Mouse (Mus musculus) fat pad, adult 2 months (tissue): ENCODE measurements at regions not wholly inside any gene's neighbourhood (a gene's known extent, or its start where the extent isn't known, plus 50 kb on each side); places are given as distances from the start of the nearest gene placed in this dataset.

Experiments
- DNase-seq: peaks from one replicate; pipeline ENCODE4 v3.0.0-alpha.2; 2011; ENCODE audit warnings: low read depth, low spot score; ENCODE audit errors: extremely low read depth

GRCm38 (mm10) chr15:62116184-62116583 is 1193.4 kb upstream of the A1bg start:
- no peak for DNase-seq

DNA sequence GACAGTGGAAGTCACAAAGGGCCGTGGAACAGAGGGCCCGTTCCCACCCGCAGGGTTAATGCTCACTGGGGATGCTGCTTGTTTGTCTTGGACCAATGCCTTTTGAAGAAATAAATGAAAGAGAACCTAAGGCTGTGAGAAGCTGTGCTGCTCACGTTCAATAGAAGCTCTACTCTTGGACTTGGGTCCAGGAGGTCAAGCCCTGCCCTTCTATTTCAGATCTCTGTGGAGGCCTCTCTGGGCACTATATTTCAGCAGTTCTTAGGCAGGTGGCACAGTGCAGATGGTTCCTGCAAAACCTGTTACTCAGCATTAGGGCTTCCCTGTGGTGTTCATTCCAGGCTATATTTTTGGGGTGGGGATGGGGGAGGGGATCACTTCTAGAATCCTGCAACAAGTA is 1192.0 kb upstream of the A1bg start:
- no peak for DNase-seq

DNA sequence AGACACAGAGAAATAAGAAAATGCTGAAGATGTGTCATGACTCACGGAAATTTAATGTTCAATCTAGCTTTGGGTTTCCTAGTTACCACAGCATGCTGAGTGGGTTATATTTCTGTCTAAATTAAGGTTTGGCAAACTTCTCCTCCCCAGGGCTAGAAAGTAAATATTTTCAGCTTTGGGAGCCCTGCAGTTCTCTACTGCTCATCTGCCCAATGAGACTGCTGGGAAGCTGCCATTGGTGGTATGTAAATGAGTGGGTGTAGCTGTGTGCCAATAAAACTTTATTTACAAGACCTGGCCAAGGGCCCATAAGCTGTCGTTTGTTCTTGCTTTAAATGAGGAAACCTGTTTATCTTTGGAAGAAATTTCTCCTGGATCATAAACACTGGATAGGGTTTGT is 1189.3 kb upstream of the A1bg start:
- DNase-seq, result no peak

- DNase-seq, result no peak
Observed at GRCm38 (mm10) chr15:62107976-62108375, 1185.2 kb upstream of the A1bg start.

GRCm38 (mm10) chr15:62106518-62106975 is 1183.7 kb upstream of the A1bg start:
- no peak for DNase-seq

DNA sequence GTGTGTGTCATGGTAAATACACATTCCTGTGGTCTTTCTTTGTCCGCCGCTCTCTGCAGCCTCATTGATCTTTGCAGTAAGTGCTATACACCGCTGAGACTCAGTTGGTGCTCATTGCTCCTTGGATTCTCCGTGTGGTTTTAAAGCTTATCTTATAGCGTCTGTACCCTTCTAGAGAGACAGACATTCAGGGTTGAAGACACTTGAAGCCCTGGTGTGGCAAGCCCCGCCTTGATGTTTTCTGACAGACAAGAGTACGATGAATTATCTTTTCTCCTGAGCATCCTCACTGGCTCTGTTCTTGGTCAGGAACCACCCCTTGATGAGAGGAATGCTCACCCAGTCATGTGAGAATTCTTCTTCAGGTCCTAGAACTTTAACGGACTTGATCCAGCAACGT is 1182.7 kb upstream of the A1bg start:
- DNase-seq, result no peak

GRCm38 (mm10) chr15:62104653-62105052 is 1181.8 kb upstream of the A1bg start:
- DNase-seq, result no peak

DNA sequence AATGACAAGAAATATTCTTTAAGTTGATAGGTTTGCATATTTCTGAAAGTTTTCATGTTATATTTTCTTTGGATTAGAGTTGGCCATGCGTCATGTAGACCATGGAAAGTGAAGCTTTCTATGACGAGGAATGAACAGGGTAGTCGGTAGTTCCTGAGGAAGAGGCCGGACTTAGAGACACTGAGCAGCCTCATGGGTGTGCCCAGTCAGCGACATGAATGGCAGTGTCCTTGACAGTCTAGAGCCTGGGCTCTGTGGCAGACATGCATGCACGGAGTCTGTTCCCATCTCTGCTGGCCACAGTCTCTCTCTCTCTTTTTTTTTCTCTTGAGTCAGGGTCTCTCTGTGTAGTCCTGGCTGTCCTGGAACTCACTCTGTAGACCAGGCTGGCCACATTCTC is 1176.9 kb upstream of the A1bg start:
- no peak for DNase-seq

- no peak for DNase-seq
Observed at GRCm38 (mm10) chr15:62098791-62099660, 1176.2 kb upstream of the A1bg start.

DNA sequence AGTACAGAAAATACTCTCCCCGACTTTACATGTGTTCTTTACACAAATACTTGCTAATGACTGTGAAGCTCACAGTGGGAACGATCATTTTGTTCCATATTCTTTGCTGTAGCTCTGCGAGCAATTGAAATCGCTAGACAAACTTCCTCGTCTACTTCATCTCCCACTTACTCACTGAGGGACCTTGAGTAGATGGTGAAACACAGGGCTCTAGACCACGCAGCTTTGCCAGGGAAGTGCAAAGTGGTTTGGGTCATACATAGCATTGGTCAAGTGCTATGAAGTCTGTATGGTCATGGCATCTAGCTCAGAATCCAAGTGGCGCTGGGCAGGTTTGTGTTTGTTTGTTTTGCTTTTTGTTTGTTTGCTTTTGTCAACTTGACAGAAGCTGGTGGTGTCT is 1174.0 kb upstream of the A1bg start:
- DNase-seq, result no peak

GRCm38 (mm10) chr15:62095198-62095597 is 1172.4 kb upstream of the A1bg start:
- DNase-seq, result no peak

GRCm38 (mm10) chr15:62093672-62094071 is 1170.9 kb upstream of the A1bg start:
- DNase-seq, result no peak

DNA sequence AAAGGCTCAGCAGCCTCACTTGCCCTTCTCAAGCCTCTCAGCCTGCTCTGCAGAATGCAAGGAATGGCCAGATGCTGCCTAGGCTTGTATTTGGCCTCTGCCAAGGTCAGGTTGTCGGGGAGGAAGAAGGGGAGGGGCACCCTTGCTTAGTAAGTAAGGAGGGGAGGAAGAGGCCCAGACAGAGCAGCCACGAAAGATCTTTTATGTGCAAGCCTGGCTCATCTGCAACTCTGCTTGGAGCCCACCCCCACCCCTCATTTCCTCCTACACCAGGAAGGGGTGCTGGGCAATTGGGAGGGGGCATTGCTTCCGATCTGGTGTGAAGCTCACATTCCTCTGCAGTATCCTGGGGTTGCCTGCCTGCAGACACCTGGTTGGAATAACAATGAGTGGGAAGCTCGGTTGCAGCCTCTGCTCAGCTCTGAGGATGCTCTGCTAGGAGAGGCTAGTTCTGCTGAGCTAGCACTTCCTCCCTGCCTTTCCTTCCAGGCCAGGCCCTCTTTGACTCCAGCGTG is 1169.9 kb upstream of the A1bg start:
- no peak for DNase-seq

DNA sequence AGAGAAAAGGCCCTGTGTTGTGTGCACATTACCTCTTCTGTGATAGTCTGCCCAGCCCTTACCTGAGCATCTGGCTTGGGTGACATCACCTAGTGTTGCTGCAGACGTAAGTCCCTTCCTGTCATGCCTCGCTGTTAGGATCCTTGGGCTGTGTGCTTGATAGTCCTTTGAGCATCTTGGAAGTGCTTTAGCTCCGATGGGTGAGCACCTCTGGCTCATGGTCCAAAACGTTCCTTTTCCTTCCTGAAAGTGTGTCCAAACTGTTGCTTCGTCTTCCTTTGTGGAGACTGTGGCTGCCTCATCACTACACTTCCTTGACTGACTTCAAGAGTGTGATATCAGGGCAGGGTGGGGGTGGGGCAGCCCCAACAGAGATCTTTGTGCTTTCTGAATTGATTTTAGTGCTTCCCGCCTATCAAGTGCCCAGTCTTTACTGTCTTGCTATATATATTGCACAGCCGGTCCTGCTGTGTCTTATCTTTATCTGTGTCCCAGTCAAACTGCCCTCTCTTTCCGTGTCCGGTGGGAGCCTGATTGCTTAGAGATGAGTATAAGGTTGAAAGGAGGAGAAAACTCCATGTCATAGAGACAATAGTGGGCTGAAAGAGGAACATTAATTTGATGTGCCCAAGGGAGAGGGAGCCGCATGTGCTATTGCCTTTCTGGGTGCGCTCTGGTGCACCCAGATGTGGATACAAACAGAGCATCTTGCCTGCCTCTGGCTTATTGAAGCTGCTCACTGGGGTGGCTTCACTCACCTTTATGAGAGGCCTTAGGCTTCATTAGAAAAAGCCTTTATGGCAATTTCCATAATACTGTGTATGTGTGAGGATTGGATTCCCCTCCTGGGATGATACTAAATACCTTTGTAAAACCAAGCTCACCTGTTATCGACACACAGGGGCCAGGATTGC is 1169.2 kb upstream of the A1bg start:
- no peak for DNase-seq

DNA sequence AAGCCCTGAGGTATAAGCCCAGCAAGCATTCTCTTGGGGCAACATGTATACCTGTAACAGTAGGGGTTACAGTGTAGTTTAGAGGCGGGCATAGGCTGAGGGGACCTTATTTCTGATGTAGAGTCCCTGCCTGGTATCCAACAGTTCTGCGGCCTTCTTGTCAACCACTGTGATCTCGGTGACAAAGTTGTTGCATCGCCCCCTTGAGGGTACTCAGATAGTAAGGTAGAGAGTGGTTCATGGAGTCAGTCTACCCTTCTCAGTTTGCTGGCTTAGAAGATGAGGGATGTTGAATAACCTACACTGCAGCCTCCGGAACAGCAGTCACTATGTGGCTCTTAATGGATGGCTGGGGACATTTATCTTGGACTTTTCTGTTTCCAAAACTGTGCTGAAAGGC is 1168.3 kb upstream of the A1bg start:
- no peak for DNase-seq

DNA sequence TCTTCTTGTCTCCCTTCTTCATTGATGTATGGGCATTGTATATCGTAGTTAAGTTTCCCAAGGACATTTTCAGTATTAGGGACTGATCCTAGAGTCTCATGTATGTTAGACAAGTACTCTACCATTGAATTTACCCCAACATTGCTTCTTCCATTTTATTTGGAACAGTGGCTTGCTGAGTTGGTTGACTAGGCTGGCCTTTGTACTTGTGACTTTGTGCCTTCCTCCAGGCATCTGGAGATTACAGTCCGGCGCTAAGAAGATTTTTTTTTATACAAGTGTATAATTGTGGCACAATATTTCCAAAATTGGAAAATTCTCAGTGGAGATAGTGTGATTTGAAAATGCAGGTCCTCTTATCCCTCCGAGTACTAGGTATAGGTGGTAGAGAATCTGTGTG is 1165.5 kb upstream of the A1bg start:
- no peak for DNase-seq

DNA sequence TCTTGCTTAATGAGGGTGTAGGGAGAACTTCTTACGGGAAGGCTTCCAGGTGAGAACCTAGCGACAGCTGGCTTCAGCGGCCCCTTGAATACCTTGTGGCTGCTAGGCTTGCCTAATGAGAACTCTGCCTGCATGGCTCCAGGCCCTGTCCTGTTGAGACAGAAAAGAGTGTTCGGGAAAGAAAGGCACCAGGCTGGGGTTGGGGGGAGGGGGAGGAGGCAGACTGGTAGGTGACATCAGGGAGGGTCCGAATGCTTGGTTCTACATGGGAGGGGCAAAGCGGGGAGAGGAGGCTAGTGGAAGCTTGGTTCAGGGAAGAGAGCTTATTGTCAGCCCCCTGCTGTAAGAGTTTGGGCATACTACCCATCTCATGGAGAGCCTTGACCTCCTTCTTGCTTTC is 1164.9 kb upstream of the A1bg start:
- no peak for DNase-seq

DNA sequence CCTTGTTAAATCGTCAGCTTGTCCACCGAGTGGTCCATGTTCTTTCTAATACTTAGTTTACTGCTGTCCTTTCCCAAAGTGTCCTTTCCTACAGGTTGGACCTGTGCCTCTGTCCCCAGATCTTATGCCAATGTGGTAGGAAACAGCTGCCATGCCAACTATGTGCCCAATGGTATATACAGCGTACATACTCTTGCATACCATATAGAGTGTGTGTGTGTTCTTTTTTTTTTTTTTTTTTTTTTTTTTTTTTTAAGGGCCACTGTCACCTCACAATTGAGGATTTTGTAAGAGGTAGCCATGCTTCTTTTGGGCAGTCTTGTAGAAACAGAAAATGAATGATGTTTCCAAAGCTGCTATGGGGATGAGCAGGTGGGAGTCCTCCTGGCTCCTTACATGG is 1163.2 kb upstream of the A1bg start:
- DNase-seq, result no peak

DNA sequence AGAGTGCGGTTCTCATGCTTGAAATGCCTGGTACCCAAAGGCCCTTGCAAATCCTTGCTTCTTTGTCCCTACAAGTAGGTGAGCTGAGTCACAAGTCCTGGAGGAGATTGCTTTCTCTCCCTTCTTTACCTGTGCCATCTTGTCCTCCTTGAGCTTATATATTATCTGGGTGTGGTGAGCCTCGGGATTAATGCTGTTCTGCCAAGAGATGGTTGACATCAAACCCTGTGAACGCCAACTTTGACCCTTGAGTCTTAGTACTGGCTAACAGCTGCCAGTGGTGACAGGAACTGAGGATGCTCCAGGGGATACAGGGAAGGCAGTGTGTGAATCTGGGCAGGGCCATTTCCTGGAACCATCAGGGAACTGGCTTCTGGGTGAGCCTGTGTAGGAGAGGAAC is 1160.5 kb upstream of the A1bg start:
- DNase-seq, result peak; percentile 100

- no peak for DNase-seq
Observed at GRCm38 (mm10) chr15:62082539-62082938, 1159.7 kb upstream of the A1bg start.
